Mouse (Mus musculus) erythroid progenitor cell, adult 5-6 weeks (primary cell): ENCODE results near the gene Ccr7. TPM values are rescaled to one million over a fixed set of nuclear protein-coding genes. Genes with fewer than 3 reads are reported as not detected.

Experiments
- ATAC-seq: replicated peaks from 2 replicates; pipeline ENCODE4 v1.8.0; 2016; ENCODE audit warnings: moderate number of reproducible peaks, mild to moderate bottlenecking, moderate TSS enrichment, inconsistent platforms; ENCODE audit not compliant: poor library complexity, low FRiP score, severe bottlenecking
- total RNA-seq, 2 experiments: library from RNA; stranded (forward) in 1 of 2; stranded (reverse) in 1 of 2; fragments of 150-400 nt in 1 of 2; fragments of 186-747, 209-891 nt in 1 of 2; gene quantifications; 2 replicates each; pipeline versions ENCODE4 v1.2.3 to v1.2.4; 2015 to 2017; ENCODE audit warnings: low replicate concordance in 2 of 2

Gene Ccr7
- total RNA-seq, 2 experiments from 2014 or later, result 2.0 to 8.0 TPM

DNA sequence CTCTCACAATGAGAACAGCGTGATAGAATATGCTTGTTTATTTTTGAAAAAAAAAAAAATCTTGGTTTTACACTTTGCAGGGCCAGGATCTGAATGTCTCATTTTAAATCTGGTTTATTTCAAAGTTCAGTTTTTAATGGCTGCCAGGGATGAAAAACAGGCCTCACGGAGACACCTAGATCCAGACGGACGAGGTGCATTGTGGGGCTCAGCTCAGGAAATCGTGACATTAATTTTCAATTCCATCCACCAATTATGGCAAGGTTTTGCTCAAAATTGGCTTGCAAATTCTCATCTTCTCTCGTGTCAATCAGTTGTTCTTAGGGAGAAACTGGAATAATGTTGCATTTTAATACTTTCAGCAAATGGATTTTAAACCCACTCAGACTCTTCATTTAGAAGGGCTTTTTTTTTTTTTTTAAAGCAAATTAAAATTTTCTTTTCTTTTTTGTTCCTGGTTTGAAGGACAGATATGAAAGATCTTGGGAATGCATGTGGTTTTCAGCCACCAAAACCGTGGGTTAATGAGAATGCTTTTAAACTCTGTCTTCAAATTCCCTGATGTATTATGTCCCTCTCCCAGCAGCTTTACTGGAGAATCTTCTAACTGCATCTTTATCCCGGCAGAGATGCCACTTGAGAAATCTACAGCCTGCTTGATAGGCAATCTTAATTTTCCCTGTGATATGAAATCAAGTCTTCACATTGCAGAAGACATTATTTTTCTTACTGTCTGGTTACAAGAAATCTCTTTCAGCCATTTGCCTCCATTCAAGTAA lies 57.7 kb downstream of the Ccr7 start:
- no peak for ATAC-seq

DNA sequence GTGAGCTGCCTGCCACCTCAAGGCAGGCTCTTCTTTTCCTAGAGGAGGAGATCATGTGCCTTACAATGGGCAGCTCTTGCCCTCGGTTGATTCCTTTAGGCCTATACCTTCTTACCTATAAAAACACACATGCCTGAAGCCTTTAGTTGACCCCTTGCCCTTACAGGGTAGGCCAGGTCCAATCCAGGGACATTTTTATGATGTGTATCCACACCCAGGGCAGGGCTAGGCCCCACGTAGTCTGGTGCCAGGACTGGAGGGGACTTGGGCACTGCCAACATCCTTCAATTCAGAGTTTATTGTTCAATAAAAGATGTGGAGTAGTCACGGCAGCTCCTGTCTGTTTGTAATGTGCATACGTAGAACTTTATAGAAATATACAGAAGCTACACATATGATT lies 58.5 kb downstream of the Ccr7 start:
- ATAC-seq, result no peak

DNA sequence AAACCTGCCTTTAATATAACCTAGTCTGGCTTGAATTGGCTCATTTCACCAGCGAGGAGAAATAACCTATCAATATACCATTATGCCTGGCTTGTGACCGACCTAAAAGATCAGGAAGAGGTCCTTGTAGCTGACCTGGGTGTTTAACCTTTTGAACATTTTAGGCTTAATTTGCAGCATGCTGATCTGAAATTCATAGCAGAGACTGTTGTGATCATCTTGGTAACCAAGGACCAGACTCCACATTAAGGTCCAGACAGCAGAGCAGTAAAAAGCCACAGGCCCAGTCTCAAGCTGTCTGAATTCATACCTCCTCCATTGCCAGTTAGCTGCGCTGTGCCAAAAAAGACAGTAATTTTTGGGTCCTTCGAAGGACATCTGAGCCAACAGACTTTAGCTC lies 59.1 kb downstream of the Ccr7 start:
- no peak for ATAC-seq

DNA sequence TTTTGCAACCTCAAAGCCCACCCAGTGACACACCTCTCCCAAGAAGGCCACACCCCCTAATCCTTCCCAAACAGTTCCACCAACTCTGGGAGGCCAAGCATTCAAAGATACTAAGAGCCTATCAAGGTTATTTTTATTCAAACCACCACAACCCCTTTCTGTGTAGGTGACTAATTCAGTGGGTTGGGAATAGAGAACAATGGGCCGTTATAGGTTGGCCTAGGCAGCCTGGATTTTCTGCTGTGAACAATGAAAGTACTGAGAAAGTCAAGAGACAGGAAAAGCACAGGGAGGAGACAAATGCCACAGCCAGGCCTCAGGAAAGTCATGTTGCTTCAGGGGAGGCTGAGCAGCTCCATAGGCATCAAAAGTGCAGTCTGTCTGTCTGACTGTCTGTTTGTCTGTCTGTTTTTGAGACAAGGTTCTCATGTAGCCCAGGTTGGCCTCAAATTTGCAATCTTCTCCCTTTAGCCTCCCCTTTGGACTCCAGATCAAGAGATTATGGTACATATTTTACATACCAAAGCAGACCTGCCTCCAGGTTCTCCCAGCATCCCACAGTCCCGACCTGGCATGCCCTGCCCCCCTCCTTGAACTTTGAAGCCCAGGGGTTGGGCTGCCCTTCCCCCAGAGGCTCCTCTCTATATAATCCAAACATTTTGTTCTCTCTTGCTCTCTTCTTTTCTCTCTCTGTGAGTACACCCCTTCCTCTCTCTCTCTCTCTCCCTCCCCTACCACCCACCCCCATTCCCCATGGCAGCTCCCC lies 59.8 kb downstream of the Ccr7 start:
- ATAC-seq, result no peak

Other genes starting within 250 kb of the Ccr7 start
- gene Cdc6, start 247.3 kb downstream of the Ccr7 start, total RNA-seq (2015; ENCODE audit: low replicate concordance), result 72.4 and 84.3 TPM in 2 replicates
- 96.1 and 116 TPM in 2 replicates for gene Cdc6, start 247.3 kb downstream of the Ccr7 start, total RNA-seq (2017; ENCODE audit: low replicate concordance)
- 4.3 and 18.4 TPM in 2 replicates for gene Rara, start 227.3 kb downstream of the Ccr7 start, total RNA-seq (2015; ENCODE audit: low replicate concordance)
- 0.51 and 1.4 TPM in 2 replicates for gene Rara, start 227.3 kb downstream of the Ccr7 start, total RNA-seq (2017; ENCODE audit: low replicate concordance)
- gene Gjd3, start 172.1 kb downstream of the Ccr7 start, total RNA-seq (2015; ENCODE audit: low replicate concordance), result not detected in 2 replicates
- gene Gjd3, start 172.1 kb downstream of the Ccr7 start, total RNA-seq (2017; ENCODE audit: low replicate concordance), result not detected in 2 replicates
- gene Top2a, start 130.9 kb downstream of the Ccr7 start, total RNA-seq (2015; ENCODE audit: low replicate concordance), result 1,106 and 1,185 TPM in 2 replicates
- 1,820 and 2,303 TPM in 2 replicates for gene Top2a, start 130.9 kb downstream of the Ccr7 start, total RNA-seq (2017; ENCODE audit: low replicate concordance)
- gene Igfbp4, start 113.8 kb downstream of the Ccr7 start, total RNA-seq (2015; ENCODE audit: low replicate concordance), result 12.2 and 25.2 TPM in 2 replicates
- 5.8 and 8.1 TPM in 2 replicates for gene Igfbp4, start 113.8 kb downstream of the Ccr7 start, total RNA-seq (2017; ENCODE audit: low replicate concordance)
- gene Tns4, start 65.8 kb downstream of the Ccr7 start, total RNA-seq (2015; ENCODE audit: low replicate concordance), result not detected in 2 replicates
- 2.6 and 3.1 TPM in 2 replicates for gene Tns4, start 65.8 kb downstream of the Ccr7 start, total RNA-seq (2017; ENCODE audit: low replicate concordance)
- 70.0 and 96.9 TPM in 2 replicates for gene Smarce1, start 75.9 kb upstream of the Ccr7 start, total RNA-seq (2015; ENCODE audit: low replicate concordance)
- gene Smarce1, start 75.9 kb upstream of the Ccr7 start, total RNA-seq (2017; ENCODE audit: low replicate concordance), result 122 and 232 TPM in 2 replicates
- not detected in 2 replicates for gene Krt222, start 89.0 kb upstream of the Ccr7 start, total RNA-seq (2015; ENCODE audit: low replicate concordance)
- gene Krt222, start 89.0 kb upstream of the Ccr7 start, total RNA-seq (2017; ENCODE audit: low replicate concordance), result not detected in 2 replicates
- gene Krt24, start 130.2 kb upstream of the Ccr7 start, total RNA-seq (2015; ENCODE audit: low replicate concordance), result not detected in 2 replicates
- not detected in 2 replicates for gene Krt24, start 130.2 kb upstream of the Ccr7 start, total RNA-seq (2017; ENCODE audit: low replicate concordance)
- not detected in 2 replicates for gene Krt25, start 167.9 kb upstream of the Ccr7 start, total RNA-seq (2015; ENCODE audit: low replicate concordance)
- not detected in 2 replicates for gene Krt25, start 167.9 kb upstream of the Ccr7 start, total RNA-seq (2017; ENCODE audit: low replicate concordance)
- not detected in 2 replicates for gene Krt26, start 182.9 kb upstream of the Ccr7 start, total RNA-seq (2015; ENCODE audit: low replicate concordance)
- gene Krt26, start 182.9 kb upstream of the Ccr7 start, total RNA-seq (2017; ENCODE audit: low replicate concordance), result 0.68 TPM in 1 of 2 replicates, not detected in the other
- gene Krt27, start 196.0 kb upstream of the Ccr7 start, total RNA-seq (2015; ENCODE audit: low replicate concordance), result not detected in 2 replicates
- gene Krt27, start 196.0 kb upstream of the Ccr7 start, total RNA-seq (2017; ENCODE audit: low replicate concordance), result not detected in 2 replicates
- not detected in 2 replicates for gene Krt28, start 219.8 kb upstream of the Ccr7 start, total RNA-seq (2015; ENCODE audit: low replicate concordance)
- not detected in 2 replicates for gene Krt28, start 219.8 kb upstream of the Ccr7 start, total RNA-seq (2017; ENCODE audit: low replicate concordance)
- not detected in 2 replicates for gene Krt10, start 234.3 kb upstream of the Ccr7 start, total RNA-seq (2015; ENCODE audit: low replicate concordance)
- gene Krt10, start 234.3 kb upstream of the Ccr7 start, total RNA-seq (2017; ENCODE audit: low replicate concordance), result 5.9 TPM in 1 of 2 replicates, not detected in the other